Mouse (Mus musculus) lung, embryonic 16.5 days (tissue): ENCODE results near the gene Gm10097. TPM values are rescaled to one million over a fixed set of nuclear protein-coding genes. Genes with fewer than 3 reads are reported as not detected.

Experiments
- ATAC-seq: fragments of 200-750 bp; cut with Nextera tagmentation; 2 replicates; pipeline ENCODE4 v1.8.0; 2017; ENCODE audit warnings: low read depth, mild to moderate bottlenecking, moderate library complexity
- H3K27ac ChIP-seq: fragments of 300-500 bp; sonication (generic); 2 replicates; pipeline ENCODE4 v1.5.1; 2014; ENCODE audit warnings: mild to moderate bottlenecking, control low read depth, low read length
- H3K27me3 ChIP-seq: fragments of 300-500 bp; sonication (generic); 2 replicates; pipeline ENCODE4 v1.6.1; 2014; ENCODE audit warnings: low read depth, low read length, mixed read lengths; ENCODE audit not compliant: control insufficient read depth, insufficient read depth
- H3K36me3 ChIP-seq: fragments of 300-500 bp; sonication (generic); 2 replicates; pipeline ENCODE4 v1.6.1; 2014; ENCODE audit warnings: low read length; ENCODE audit not compliant: control insufficient read depth, insufficient read depth
- H3K4me1 ChIP-seq: fragments of 300-500 bp; sonication (generic); replicated peaks from 2 replicates; pipeline ENCODE4 v1.6.1; 2014; ENCODE audit warnings: low read length, mixed read lengths; ENCODE audit not compliant: control insufficient read depth, insufficient read depth
- H3K4me2 ChIP-seq: fragments of 300-500 bp; sonication (generic); 2 replicates; pipeline ENCODE4 v1.6.1; 2014; ENCODE audit warnings: low read depth, low read length, control low read depth
- H3K4me3 ChIP-seq: fragments of 300-500 bp; sonication (generic); 2 replicates; pipeline ENCODE4 v1.5.1; 2014; ENCODE audit warnings: mild to moderate bottlenecking, low read length, control low read depth
- H3K9ac ChIP-seq: fragments of 300-500 bp; sonication (generic); 2 replicates; pipeline ENCODE4 v1.6.1; 2014; ENCODE audit warnings: low read length, control low read depth
- H3K9me3 ChIP-seq: fragments of 300-500 bp; sonication (generic); 2 replicates; pipeline ENCODE4 v1.6.1; 2016; ENCODE audit warnings: low read length; ENCODE audit not compliant: control insufficient read depth
- WGBS: fragments of 180-500 bp; shearing (Covaris S2); extraction: QIAGEN DNeasy Blood & Tissue Kit; methylation state at CpG from one replicate; pipeline ENCODE4 v1.1.7; 2014; 5-methylcytosine and 5-hydroxymethylcytosine counted together
- polyA plus RNA-seq: library from polyadenylated mRNA; unstranded; fragments of >200 nt; fragmentation: Nextera tagmentation; extraction: Ambion mirVana; gene quantifications from 2 replicates; pipeline ENCODE4 v1.2.1, GENCODE M21; 2015

Gene Gm10097
- polyA plus RNA-seq, 1 experiment from 2014 or later: 0.15 TPM

- 81% methylated on average over 7 of the region's 7 CpGs for WGBS
These were observed 23.8 kb upstream of the Gm10097 start for GRCm38 (mm10) chr10:5045213-5045612.

DNA sequence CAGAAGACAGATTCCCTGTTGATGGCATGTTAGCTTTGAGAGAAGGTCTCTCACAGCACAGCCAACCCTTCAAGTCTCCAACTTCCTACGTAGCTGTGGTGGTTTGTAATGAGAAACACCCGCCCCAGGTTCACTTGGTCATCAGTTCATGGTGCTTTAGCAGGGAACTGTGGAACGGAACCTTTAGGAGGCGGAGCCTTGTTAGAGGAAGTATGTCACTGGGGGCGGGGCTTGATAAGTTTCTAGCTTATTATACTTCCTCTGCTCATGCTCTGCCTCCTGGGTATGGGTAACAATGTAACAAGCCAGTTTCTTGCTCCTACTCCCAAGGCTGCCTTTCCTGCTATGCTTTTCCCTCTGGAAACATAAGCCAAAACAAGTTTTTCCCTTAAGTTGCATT, 23.3 kb upstream of the Gm10097 start:
- Histone ChIP-seq H3K9ac (no peak overlapping the region), H3K9me3 (no peaks in the 10 kb centered on the region), H3K4me1 (no peaks in the 10 kb centered on the region), H3K27ac (no peak overlapping the region), H3K36me3 (peaks cover 3% of the 10 kb centered on the region), H3K4me3 (no peak overlapping the region), H3K27me3 (no peaks in the 10 kb centered on the region), H3K4me2 (no peak overlapping the region)
- ATAC-seq: no peak
- 86% methylated on average over 5 of the region's 5 CpGs for WGBS

More at GRCm38 (mm10) chr10:5045213-5045612, 23.8 kb upstream of the Gm10097 start:
- Histone ChIP-seq H3K4me3 (no peak overlapping the region), H3K9me3 (no peaks in the 10 kb centered on the region), H3K4me1 (no peaks in the 10 kb centered on the region), H3K9ac (no peak overlapping the region), H3K36me3 (peaks cover 3% of the 10 kb centered on the region), H3K27ac (no peak overlapping the region), H3K4me2 (no peak overlapping the region), H3K27me3 (no peaks in the 10 kb centered on the region)
- no peak for ATAC-seq

DNA sequence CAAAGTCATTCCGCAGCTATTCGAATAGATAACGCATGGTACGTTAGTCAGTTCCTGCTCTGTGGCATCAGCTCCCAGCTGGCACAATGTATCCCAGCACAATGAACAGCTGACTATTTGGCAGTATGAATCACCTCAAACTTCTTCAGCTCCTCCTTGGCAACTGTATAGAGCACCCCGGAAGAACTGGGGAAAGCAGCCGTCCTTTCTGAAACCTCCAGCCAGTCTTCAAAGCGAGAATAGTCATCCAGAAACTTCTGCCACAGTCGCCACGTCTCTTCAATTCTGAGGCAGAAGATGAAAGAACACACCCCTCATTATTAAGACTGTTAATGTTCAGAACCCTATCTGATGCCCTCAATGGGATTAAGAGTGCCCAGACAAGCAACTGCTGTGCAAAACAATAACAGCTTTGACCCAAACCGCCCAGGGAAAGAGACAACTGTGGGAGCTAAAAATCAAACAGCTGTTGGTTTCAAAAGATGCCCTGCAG, 12.7 kb upstream of the Gm10097 start:
- no peak for ATAC-seq
- Histone ChIP-seq H3K4me3 (no peak overlapping the region), H3K9ac (no peak overlapping the region), H3K36me3 (peaks cover 2% of the 10 kb centered on the region; the same call in 1 of the 2 replicates), H3K27ac (no peak overlapping the region), H3K9me3 (no peaks in the 10 kb centered on the region), H3K4me1 (no peaks in the 10 kb centered on the region), H3K27me3 (no peaks in the 10 kb centered on the region), H3K4me2 (no peak overlapping the region)
- WGBS: 88% methylated on average over 10 of the region's 10 CpGs

- Histone ChIP-seq H3K9ac (no peak overlapping the region), H3K9me3 (no peaks in the 10 kb centered on the region), H3K36me3 (peaks cover 2% of the 10 kb centered on the region; the same call in 1 of the 2 replicates), H3K27ac (no peak overlapping the region), H3K4me3 (no peak overlapping the region), H3K4me2 (no peak overlapping the region), H3K27me3 (no peaks in the 10 kb centered on the region), H3K4me1 (no peaks in the 10 kb centered on the region)
- 72% methylated on average over 3 of the region's 3 CpGs for WGBS
- ATAC-seq: no peak
These were observed 12.1 kb upstream of the Gm10097 start for GRCm38 (mm10) chr10:5056940-5057339.

DNA sequence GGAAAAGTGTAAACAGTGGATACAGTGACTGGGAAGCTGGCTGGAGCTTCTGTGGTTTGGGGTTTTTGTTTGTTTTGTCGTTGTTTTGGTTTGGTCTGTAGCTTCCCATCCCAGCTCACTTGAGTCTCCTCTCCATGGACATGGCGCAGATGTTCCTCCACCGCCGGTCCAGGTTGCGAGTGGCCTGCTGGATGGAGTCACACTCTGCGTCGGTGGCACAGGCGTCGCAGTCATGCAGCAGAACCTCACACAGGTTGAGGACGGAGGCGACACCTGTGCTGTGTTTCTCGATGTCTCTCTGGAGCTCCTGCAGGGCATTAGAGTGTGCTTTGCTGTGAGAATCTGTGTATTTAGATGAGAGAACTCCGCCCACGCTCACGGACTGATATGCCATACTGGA, 11.3 kb upstream of the Gm10097 start:
- Histone ChIP-seq H3K36me3 (peaks cover 2% of the 10 kb centered on the region; the same call in 1 of the 2 replicates), H3K9ac (no peak overlapping the region), H3K4me3 (no peak overlapping the region), H3K27ac (no peak overlapping the region), H3K4me2 (no peak overlapping the region), H3K27me3 (no peaks in the 10 kb centered on the region), H3K4me1 (no peaks in the 10 kb centered on the region), H3K9me3 (no peaks in the 10 kb centered on the region)
- ATAC-seq: no peak
- 90% methylated on average over 15 of the region's 15 CpGs for WGBS

DNA sequence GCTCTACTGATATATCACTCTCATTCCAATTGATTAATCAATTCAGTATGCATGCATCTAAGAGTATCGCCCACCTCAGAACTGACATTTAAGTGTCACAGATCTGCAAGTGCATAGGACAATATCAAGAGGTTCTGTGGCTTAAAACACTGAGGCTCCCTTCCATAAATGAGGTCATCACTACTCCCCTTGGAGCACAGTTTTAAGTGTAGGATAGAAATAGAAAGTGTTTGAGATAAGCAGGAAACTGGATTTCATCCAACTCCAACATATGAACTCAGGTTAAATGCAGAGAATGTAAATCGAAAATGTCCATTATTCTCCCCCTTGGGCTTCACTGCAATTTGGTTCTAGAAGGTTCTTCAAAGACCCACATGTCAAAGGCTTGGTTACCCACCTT, 10.1 kb upstream of the Gm10097 start:
- WGBS: 64% methylated on average over 2 of the region's 2 CpGs
- Histone ChIP-seq H3K27me3 (no peaks in the 10 kb centered on the region), H3K9ac (no peak overlapping the region), H3K27ac (no peak overlapping the region), H3K36me3 (peaks cover 2% of the 10 kb centered on the region; the same call in 1 of the 2 replicates), H3K4me2 (no peak overlapping the region), H3K4me3 (no peak overlapping the region), H3K9me3 (no peaks in the 10 kb centered on the region), H3K4me1 (no peaks in the 10 kb centered on the region)
- no peak for ATAC-seq

DNA sequence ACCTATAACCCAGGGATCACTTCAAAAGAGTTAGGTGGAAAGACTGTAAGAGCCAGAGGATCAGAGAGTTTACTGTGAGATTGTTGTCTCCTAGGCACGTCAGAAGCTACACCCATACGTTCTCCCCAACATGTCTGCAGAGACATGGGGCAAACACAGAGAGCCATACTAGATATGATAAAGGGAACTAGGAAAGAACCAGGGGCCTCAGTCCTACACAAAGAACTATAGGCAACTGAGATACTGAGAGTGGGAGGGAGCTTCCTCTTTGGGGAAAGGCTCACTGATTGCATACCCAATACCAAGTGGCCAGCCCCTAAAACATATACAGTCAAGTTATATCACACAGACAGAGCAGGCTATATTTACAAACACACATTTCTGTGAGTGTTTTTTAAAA, 9.0 kb upstream of the Gm10097 start:
- peaks cover 2% of the 10 kb centered on the region; the same call in 1 of the 2 replicates for H3K36me3 ChIP-seq
- no peak overlapping the region for H3K4me2 ChIP-seq
- no peaks in the 10 kb centered on the region for H3K27me3 ChIP-seq
- no peaks in the 10 kb centered on the region for H3K4me1 ChIP-seq
- H3K9ac ChIP-seq: no peak overlapping the region
- H3K4me3 ChIP-seq: no peak overlapping the region
- ATAC-seq: no peak
- H3K27ac ChIP-seq: no peak overlapping the region
- no peaks in the 10 kb centered on the region for H3K9me3 ChIP-seq
- WGBS: 78% methylated on average over 2 of the region's 2 CpGs

- H3K4me2 ChIP-seq: no peak overlapping the region
- WGBS: 82% methylated on average over 3 of the region's 3 CpGs
- H3K4me3 ChIP-seq: no peak overlapping the region
- H3K4me1 ChIP-seq: no peaks in the 10 kb centered on the region
- no peak overlapping the region for H3K27ac ChIP-seq
- no peaks in the 10 kb centered on the region for H3K36me3 ChIP-seq
- H3K9ac ChIP-seq: no peak overlapping the region
- ATAC-seq: no peak
- H3K27me3 ChIP-seq: no peaks in the 10 kb centered on the region
- H3K9me3 ChIP-seq: no peaks in the 10 kb centered on the region
These were observed 1.9 kb upstream of the Gm10097 start for GRCm38 (mm10) chr10:5067113-5067512.

GRCm38 (mm10) chr10:5070168-5070940, 1.4 kb downstream of the Gm10097 start:
- Histone ChIP-seq H3K9ac (no peak overlapping the region), H3K4me2 (no peak overlapping the region)

More at GRCm38 (mm10) chr10:5070168-5070940, 1.4 kb downstream of the Gm10097 start:
- WGBS: 84% methylated on average over 11 of the region's 11 CpGs
- Histone ChIP-seq H3K4me3 (no peak overlapping the region), H3K36me3 (no peaks in the 10 kb centered on the region), H3K4me1 (no peaks in the 10 kb centered on the region), H3K27ac (no peak overlapping the region), H3K27me3 (no peaks in the 10 kb centered on the region), H3K9me3 (no peaks in the 10 kb centered on the region)
- ATAC-seq: no peak
